Mouse (Mus musculus): ENCODE data around the gene Gfi1b. TPM values are rescaled to one million over a fixed set of nuclear protein-coding genes. Genes with fewer than 3 reads are reported as not detected.
A peak's percentile ranks its signal among the peaks of the same experiment; 100 is the strongest.

Gfi1b gene
- polyA plus RNA-seq, 1 experiment from 2014 or later, result 0.43 TPM

- Histone ChIP-seq H3K4me3 (ENCODE audit: control insufficient read depth in 1 of 2, insufficient read depth in 1 of 2, low read depth in 1 of 2, low read length in 2 of 2) (peak overlapping the region; percentile 79 to 94), H3K4me1 (ENCODE audit: control insufficient read depth in 2 of 2, insufficient read depth in 2 of 2, low read length in 2 of 2) (peaks cover 0 to 12% of the 10 kb centered on the region in 2 experiments; a peak in 2 of 4 replicates), H3K27me3 (ENCODE audit: control insufficient read depth, insufficient read depth, low read length) (no peaks in the 10 kb centered on the region), H3K9me3 (ENCODE audit: control insufficient read depth, low read length) (no peaks in the 10 kb centered on the region), H3K36me3 (ENCODE audit: control insufficient read depth, insufficient read depth, low read length) (peaks cover 29% of the 10 kb centered on the region), H3K27ac (replicated peaks in 1 of 2; ENCODE audit: control insufficient read depth in 1 of 2, insufficient read depth in 1 of 2, low read depth in 2 of 2, low read length in 2 of 2) (peak overlapping the region; percentile 80 to 91), H3K9ac (ENCODE audit: low read length) (peak overlapping the region; percentile 75), H3K4me2 (ENCODE audit: low read length) (peak overlapping the region; percentile 79)
- under 1% methylated on average over 56 of the region's 56 CpGs for WGBS
- peak; percentile 86 for ATAC-seq (ENCODE audit: insufficient number of reproducible peaks, insufficient read depth, low FRiP score, low read depth)
These were observed 39.0 kb downstream of the Gfi1b start for GRCm38 (mm10) chr2:28582647-28583353.

- H3K4me3 ChIP-seq (ENCODE audit: control insufficient read depth in 1 of 2, insufficient read depth in 1 of 2, low read depth in 1 of 2, low read length in 2 of 2), result no peak overlapping the region
- no peak overlapping the region for H3K27ac ChIP-seq (replicated peaks in 1 of 2; ENCODE audit: control insufficient read depth in 1 of 2, insufficient read depth in 1 of 2, low read depth in 2 of 2, low read length in 2 of 2)
- H3K9ac ChIP-seq (ENCODE audit: low read length), result no peak overlapping the region
- 69% methylated on average over 5 of the region's 5 CpGs for WGBS
- ATAC-seq (ENCODE audit: insufficient number of reproducible peaks, insufficient read depth, low FRiP score, low read depth), result no peak
- no peaks in the 10 kb centered on the region for H3K9me3 ChIP-seq (ENCODE audit: control insufficient read depth, low read length)
- H3K36me3 ChIP-seq (ENCODE audit: control insufficient read depth, insufficient read depth, low read length), result peaks cover 74% of the 10 kb centered on the region
- H3K27me3 ChIP-seq (ENCODE audit: control insufficient read depth, insufficient read depth, low read length), result no peaks in the 10 kb centered on the region
- no peak overlapping the region for H3K4me2 ChIP-seq (ENCODE audit: low read length)
- peaks cover 0 to 8% of the 10 kb centered on the region in 2 experiments; a peak in 2 of 4 replicates for H3K4me1 ChIP-seq (ENCODE audit: control insufficient read depth in 2 of 2, insufficient read depth in 2 of 2, low read length in 2 of 2)
These were observed 43.8 kb downstream of the Gfi1b start for GRCm38 (mm10) chr2:28578003-28578402.

- no peak overlapping the region for H3K4me2 ChIP-seq (ENCODE audit: low read length)
- H3K27ac ChIP-seq (replicated peaks in 1 of 2; ENCODE audit: control insufficient read depth in 1 of 2, insufficient read depth in 1 of 2, low read depth in 2 of 2, low read length in 2 of 2), result no peak overlapping the region
- H3K27me3 ChIP-seq (ENCODE audit: control insufficient read depth, insufficient read depth, low read length), result no peaks in the 10 kb centered on the region
- H3K9ac ChIP-seq (ENCODE audit: low read length), result no peak overlapping the region
- peaks cover 0 to 3% of the 10 kb centered on the region in 2 experiments; a peak in 2 of 4 replicates for H3K4me1 ChIP-seq (ENCODE audit: control insufficient read depth in 2 of 2, insufficient read depth in 2 of 2, low read length in 2 of 2)
- WGBS, result 90% methylated on average over 3 of the region's 3 CpGs
- H3K4me3 ChIP-seq (ENCODE audit: control insufficient read depth in 1 of 2, insufficient read depth in 1 of 2, low read depth in 1 of 2, low read length in 2 of 2), result no peak overlapping the region
- no peaks in the 10 kb centered on the region for H3K9me3 ChIP-seq (ENCODE audit: control insufficient read depth, low read length)
- no peak for ATAC-seq (ENCODE audit: insufficient number of reproducible peaks, insufficient read depth, low FRiP score, low read depth)
- peaks cover 85% of the 10 kb centered on the region for H3K36me3 ChIP-seq (ENCODE audit: control insufficient read depth, insufficient read depth, low read length)
These were observed 45.0 kb downstream of the Gfi1b start for GRCm38 (mm10) chr2:28576815-28577214.

- H3K27ac ChIP-seq (replicated peaks in 1 of 2; ENCODE audit: control insufficient read depth in 1 of 2, insufficient read depth in 1 of 2, low read depth in 2 of 2, low read length in 2 of 2), result no peak overlapping the region
- H3K9ac ChIP-seq (ENCODE audit: low read length), result no peak overlapping the region
- H3K9me3 ChIP-seq (ENCODE audit: control insufficient read depth, low read length), result no peaks in the 10 kb centered on the region
- H3K4me1 ChIP-seq (ENCODE audit: control insufficient read depth in 2 of 2, insufficient read depth in 2 of 2, low read length in 2 of 2), result no peaks in the 10 kb centered on the region
- no peak for ATAC-seq (ENCODE audit: insufficient number of reproducible peaks, insufficient read depth, low FRiP score, low read depth)
- peaks cover 94% of the 10 kb centered on the region for H3K36me3 ChIP-seq (ENCODE audit: control insufficient read depth, insufficient read depth, low read length)
- 64% methylated on average over 4 of the region's 4 CpGs for WGBS
- H3K4me3 ChIP-seq (ENCODE audit: control insufficient read depth in 1 of 2, insufficient read depth in 1 of 2, low read depth in 1 of 2, low read length in 2 of 2), result no peak overlapping the region
- no peaks in the 10 kb centered on the region for H3K27me3 ChIP-seq (ENCODE audit: control insufficient read depth, insufficient read depth, low read length)
- no peak overlapping the region for H3K4me2 ChIP-seq (ENCODE audit: low read length)
These were observed 46.4 kb downstream of the Gfi1b start for GRCm38 (mm10) chr2:28575341-28575740.

- Histone ChIP-seq H3K4me1 (ENCODE audit: control insufficient read depth in 2 of 2, insufficient read depth in 2 of 2, low read length in 2 of 2) (no peaks in the 10 kb centered on the region), H3K9ac (ENCODE audit: low read length) (no peak overlapping the region), H3K27me3 (ENCODE audit: control insufficient read depth, insufficient read depth, low read length) (no peaks in the 10 kb centered on the region), H3K36me3 (ENCODE audit: control insufficient read depth, insufficient read depth, low read length) (peaks cover 99% of the 10 kb centered on the region), H3K4me2 (ENCODE audit: low read length) (no peak overlapping the region), H3K4me3 (ENCODE audit: control insufficient read depth in 1 of 2, insufficient read depth in 1 of 2, low read depth in 1 of 2, low read length in 2 of 2) (no peak overlapping the region), H3K9me3 (ENCODE audit: control insufficient read depth, low read length) (no peaks in the 10 kb centered on the region), H3K27ac (replicated peaks in 1 of 2; ENCODE audit: control insufficient read depth in 1 of 2, insufficient read depth in 1 of 2, low read depth in 2 of 2, low read length in 2 of 2) (no peak overlapping the region)
- ATAC-seq (ENCODE audit: insufficient number of reproducible peaks, insufficient read depth, low FRiP score, low read depth), result no peak
- 73% methylated on average over 3 of the region's 3 CpGs for WGBS
These were observed 51.9 kb downstream of the Gfi1b start for GRCm38 (mm10) chr2:28569903-28570302.

GRCm38 (mm10) chr2:28566545-28566944 lies 55.2 kb downstream of the Gfi1b start:
- H3K36me3 ChIP-seq (ENCODE audit: control insufficient read depth, insufficient read depth, low read length), result peaks cover 66% of the 10 kb centered on the region
- no peaks in the 10 kb centered on the region for H3K4me1 ChIP-seq (ENCODE audit: control insufficient read depth in 2 of 2, insufficient read depth in 2 of 2, low read length in 2 of 2)
- no peaks in the 10 kb centered on the region for H3K27me3 ChIP-seq (ENCODE audit: control insufficient read depth, insufficient read depth, low read length)
- H3K9me3 ChIP-seq (ENCODE audit: control insufficient read depth, low read length), result no peaks in the 10 kb centered on the region
- WGBS, result 65% methylated on average over 5 of the region's 5 CpGs
- H3K4me3 ChIP-seq (ENCODE audit: control insufficient read depth in 1 of 2, insufficient read depth in 1 of 2, low read depth in 1 of 2, low read length in 2 of 2), result no peak overlapping the region
- H3K9ac ChIP-seq (ENCODE audit: low read length), result no peak overlapping the region
- no peak overlapping the region for H3K4me2 ChIP-seq (ENCODE audit: low read length)
- no peak for ATAC-seq (ENCODE audit: insufficient number of reproducible peaks, insufficient read depth, low FRiP score, low read depth)
- 0 out of 4 replicates have a peak overlapping the region, but pooled peaks of 1 of the 2 experiments have one; percentile 37 for H3K27ac ChIP-seq (replicated peaks in 1 of 2; ENCODE audit: control insufficient read depth in 1 of 2, insufficient read depth in 1 of 2, low read depth in 2 of 2, low read length in 2 of 2)

- H3K27me3 ChIP-seq (ENCODE audit: control insufficient read depth, insufficient read depth, low read length), result no peaks in the 10 kb centered on the region
- no peak for ATAC-seq (ENCODE audit: insufficient number of reproducible peaks, insufficient read depth, low FRiP score, low read depth)
- peaks cover 44% of the 10 kb centered on the region for H3K36me3 ChIP-seq (ENCODE audit: control insufficient read depth, insufficient read depth, low read length)
- H3K4me3 ChIP-seq (ENCODE audit: control insufficient read depth in 1 of 2, insufficient read depth in 1 of 2, low read depth in 1 of 2, low read length in 2 of 2), result no peak overlapping the region
- WGBS, result 88% methylated on average over 4 of the region's 4 CpGs
- no peaks in the 10 kb centered on the region for H3K4me1 ChIP-seq (ENCODE audit: control insufficient read depth in 2 of 2, insufficient read depth in 2 of 2, low read length in 2 of 2)
- H3K9ac ChIP-seq (ENCODE audit: low read length), result no peak overlapping the region
- no peaks in the 10 kb centered on the region for H3K9me3 ChIP-seq (ENCODE audit: control insufficient read depth, low read length)
- no peak overlapping the region for H3K4me2 ChIP-seq (ENCODE audit: low read length)
- no peak overlapping the region for H3K27ac ChIP-seq (replicated peaks in 1 of 2; ENCODE audit: control insufficient read depth in 1 of 2, insufficient read depth in 1 of 2, low read depth in 2 of 2, low read length in 2 of 2)
These were observed 57.4 kb downstream of the Gfi1b start for GRCm38 (mm10) chr2:28564380-28564779.

GRCm38 (mm10) chr2:28563830-28564229 lies 58.0 kb downstream of the Gfi1b start:
- no peak overlapping the region for H3K4me2 ChIP-seq (ENCODE audit: low read length)
- H3K4me1 ChIP-seq (ENCODE audit: control insufficient read depth in 2 of 2, insufficient read depth in 2 of 2, low read length in 2 of 2), result no peaks in the 10 kb centered on the region
- no peak for ATAC-seq (ENCODE audit: insufficient number of reproducible peaks, insufficient read depth, low FRiP score, low read depth)
- H3K27me3 ChIP-seq (ENCODE audit: control insufficient read depth, insufficient read depth, low read length), result no peaks in the 10 kb centered on the region
- H3K9me3 ChIP-seq (ENCODE audit: control insufficient read depth, low read length), result no peaks in the 10 kb centered on the region
- H3K27ac ChIP-seq (replicated peaks in 1 of 2; ENCODE audit: control insufficient read depth in 1 of 2, insufficient read depth in 1 of 2, low read depth in 2 of 2, low read length in 2 of 2), result no peak overlapping the region
- peaks cover 39% of the 10 kb centered on the region for H3K36me3 ChIP-seq (ENCODE audit: control insufficient read depth, insufficient read depth, low read length)
- no peak overlapping the region for H3K9ac ChIP-seq (ENCODE audit: low read length)
- H3K4me3 ChIP-seq (ENCODE audit: control insufficient read depth in 1 of 2, insufficient read depth in 1 of 2, low read depth in 1 of 2, low read length in 2 of 2), result no peak overlapping the region
